Mouse (Mus musculus): ENCODE data around the gene Usp48. TPM values are rescaled to one million over a fixed set of nuclear protein-coding genes. Genes with fewer than 3 reads are reported as not detected.

Usp48 gene
- total and polyA plus RNA-seq, 3 experiments, result 27.1 to 99.6 TPM; not detected in 1

DNA sequence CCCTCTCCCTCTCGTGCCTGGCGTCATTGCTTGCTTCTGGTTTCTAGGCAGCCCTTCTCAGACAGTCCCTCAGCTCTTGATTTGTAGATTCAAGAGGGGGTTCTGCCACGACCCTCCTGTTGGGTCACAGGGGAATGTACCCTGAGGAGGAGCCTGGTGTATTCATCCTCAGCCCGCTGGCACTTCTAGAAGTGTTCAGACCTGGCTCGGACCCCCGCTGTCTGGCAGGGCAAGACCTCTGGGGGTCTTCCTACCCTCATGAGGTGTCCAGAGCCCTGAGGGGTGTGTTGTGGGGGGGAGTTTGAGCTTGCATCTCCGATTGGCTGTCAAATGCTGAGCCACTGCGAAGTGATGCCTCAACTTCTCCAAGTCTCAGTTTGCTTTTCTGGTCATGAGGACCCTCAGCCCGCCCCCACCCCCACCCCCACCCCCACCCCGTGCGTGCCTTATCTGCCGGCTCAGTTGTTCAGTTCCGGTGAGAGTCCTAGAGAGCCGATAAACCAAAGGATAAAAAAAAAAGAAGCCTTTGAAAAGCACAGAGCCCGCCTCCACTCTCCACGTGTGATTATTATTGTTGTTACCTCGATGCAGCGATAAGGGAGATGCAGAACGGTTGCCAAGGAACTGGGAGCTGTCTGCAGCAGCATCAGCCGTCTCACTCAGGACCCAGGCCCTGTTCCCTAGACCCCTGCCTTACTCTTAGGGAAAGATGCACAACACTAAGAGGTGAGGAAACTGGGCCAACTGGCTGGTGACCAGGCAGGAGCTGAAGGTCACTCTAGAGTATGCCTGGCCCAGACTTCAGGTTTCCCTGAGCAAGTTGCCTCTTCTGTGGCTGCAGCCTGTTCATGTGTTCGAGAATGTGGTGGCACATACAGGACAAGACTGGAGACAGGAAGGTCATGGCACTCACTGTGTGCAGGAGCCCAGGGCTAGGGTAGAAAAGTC is 106.0 kb downstream of the Usp48 start (continued):
- TF ChIP-seq CHD1 (IDR thresholded peaks at IDR 0.05; ENCODE audit: low read depth, low read length) (no peak), ETS1 (IDR thresholded peaks at IDR 0.05; ENCODE audit: low read depth, low read length) (peak; percentile 22; the same call in 1 of the 2 replicates), MAFK (IDR thresholded peaks at IDR 0.05; ENCODE audit: borderline replicate concordance, low read depth, low read length) (no peak)

DNA sequence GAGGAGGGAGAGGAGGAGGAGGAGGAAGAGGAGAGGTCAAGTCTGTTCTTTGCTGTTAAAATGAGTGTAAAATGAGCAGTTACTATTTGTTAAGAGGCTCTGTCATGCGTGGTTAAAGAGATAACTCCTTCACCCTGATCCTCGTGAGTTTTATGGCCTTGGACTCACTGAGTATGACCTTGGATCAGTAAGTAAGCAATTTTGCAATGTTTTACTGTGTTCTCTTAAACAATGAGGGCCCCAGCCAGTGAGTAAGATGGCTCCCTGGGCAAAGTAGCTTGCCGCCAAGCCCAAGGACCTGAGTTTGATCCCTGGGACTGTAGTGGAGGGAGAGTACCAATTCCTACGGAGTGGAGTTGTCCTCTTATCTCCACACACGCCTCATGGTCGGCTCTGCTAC is 107.4 kb downstream of the Usp48 start:
- H3K27me3 ChIP-seq (ENCODE audit: control insufficient read depth in 1 of 2, insufficient read depth in 2 of 2, low read length in 2 of 2), result no peaks in the 10 kb centered on the region
- DNase-seq (ENCODE audit: low read depth, low spot score), result no peak
- no peaks in the 10 kb centered on the region for H3K9me3 ChIP-seq (replicated peaks; ENCODE audit: insufficient read depth, low read length)
- H3K36me3 ChIP-seq (ENCODE audit: control insufficient read depth in 1 of 2, insufficient read depth in 2 of 2, low read length in 2 of 2), result peaks cover 0 to 6% of the 10 kb centered on the region in 2 experiments; a peak in 2 of 4 replicates
- no peaks in the 10 kb centered on the region for H3K79me2 ChIP-seq (ENCODE audit: control insufficient read depth, insufficient read depth, low read length, poor library complexity)
- no peak overlapping the region for H3K4me3 ChIP-seq (ENCODE audit: control insufficient read depth in 1 of 2, insufficient read depth in 1 of 2, low read depth in 2 of 2, low read length in 2 of 2)
- no peak overlapping the region for H3K9ac ChIP-seq (ENCODE audit: control insufficient read depth, low read depth, low read length, poor library complexity, severe bottlenecking)
- no peak overlapping the region for H3K27ac ChIP-seq (ENCODE audit: control insufficient read depth, low read depth, low read length)
- TF ChIP-seq NELFE (IDR thresholded peaks at IDR 0.05; ENCODE audit: low read depth, low read length), result no peak
- TF ChIP-seq RCOR1 (IDR thresholded peaks at IDR 0.05; ENCODE audit: low read depth, low read length), result no peak
- no peak for TF ChIP-seq CHD2 (IDR thresholded peaks at IDR 0.05; ENCODE audit: low read length)
- no peak for TF ChIP-seq GATA1 (IDR thresholded peaks at IDR 0.05; ENCODE audit: low read depth, low read length)
- no peak for TF ChIP-seq USF1 (IDR thresholded peaks at IDR 0.05; ENCODE audit: low read depth, low read length)
- TF ChIP-seq TCF12 (IDR thresholded peaks at IDR 0.05; ENCODE audit: low read depth, low read length), result no peak
- no peak for TF ChIP-seq ETS1 (IDR thresholded peaks at IDR 0.05; ENCODE audit: low read depth, low read length)
- TF ChIP-seq ZNF384 (IDR thresholded peaks at IDR 0.05; ENCODE audit: low read depth, low read length), result no peak
- no peak for TF ChIP-seq RAD21 (IDR thresholded peaks at IDR 0.05; ENCODE audit: low read depth, low read length)
- H3K4me1 ChIP-seq (ENCODE audit: control insufficient read depth in 1 of 2, insufficient read depth in 2 of 2, low read length in 2 of 2), result peaks cover 9 to 12% of the 10 kb centered on the region in 2 experiments

- H3K79me2 ChIP-seq (ENCODE audit: control insufficient read depth, insufficient read depth, low read length, poor library complexity), result no peaks in the 10 kb centered on the region; the same call in 1 of the 2 replicates
- H3K27ac ChIP-seq (ENCODE audit: control insufficient read depth, low read depth, low read length), result no peak overlapping the region
- TF ChIP-seq ETS1 (IDR thresholded peaks at IDR 0.05; ENCODE audit: low read depth, low read length), result no peak
- peak; percentile 43; the same call in 1 of the 2 replicates for TF ChIP-seq GATA1 (IDR thresholded peaks at IDR 0.05; ENCODE audit: low read depth, low read length)
- TF ChIP-seq TBP (IDR thresholded peaks at IDR 0.05; ENCODE audit: low read depth, low read length), result 0 out of 2 replicates have a peak, but pooled peaks have one; percentile 25
- TF ChIP-seq RCOR1 (IDR thresholded peaks at IDR 0.05; ENCODE audit: low read depth, low read length), result no peak
- no peak for TF ChIP-seq BHLHE40 (IDR thresholded peaks at IDR 0.05; ENCODE audit: borderline replicate concordance, low read depth, low read length)
- H3K9ac ChIP-seq (ENCODE audit: control insufficient read depth, low read depth, low read length, poor library complexity, severe bottlenecking), result no peak overlapping the region
- H3K36me3 ChIP-seq (ENCODE audit: control insufficient read depth in 1 of 2, insufficient read depth in 2 of 2, low read length in 2 of 2), result peaks cover 0 to 5% of the 10 kb centered on the region in 2 experiments; a peak in 2 of 4 replicates
- H3K9me3 ChIP-seq (replicated peaks; ENCODE audit: insufficient read depth, low read length), result no peaks in the 10 kb centered on the region
- H3K4me1 ChIP-seq (ENCODE audit: control insufficient read depth in 1 of 2, insufficient read depth in 2 of 2, low read length in 2 of 2), result peaks cover 9 to 20% of the 10 kb centered on the region in 2 experiments
- H3K27me3 ChIP-seq (ENCODE audit: control insufficient read depth in 1 of 2, insufficient read depth in 2 of 2, low read length in 2 of 2), result no peaks in the 10 kb centered on the region
- no peak overlapping the region for H3K4me3 ChIP-seq (ENCODE audit: control insufficient read depth in 1 of 2, insufficient read depth in 1 of 2, low read depth in 2 of 2, low read length in 2 of 2)
- peak; percentile 69 for DNase-seq (ENCODE audit: low read depth, low spot score)
These were observed 109.5 kb downstream of the Usp48 start for GRCm38 (mm10) chr4:137703077-137703476.

Data from MEL (cell line).